Mouse (Mus musculus) lung, postnatal 0 days (tissue): ENCODE results near the gene Fam169b. TPM values are rescaled to one million over a fixed set of nuclear protein-coding genes. Genes with fewer than 3 reads are reported as not detected.

ENCODE experiments used
- ATAC-seq: fragments of 200-750 bp; cut with Nextera tagmentation; 2 replicates; pipeline ENCODE4 v1.8.0; 2017; ENCODE audit warnings: moderate library complexity
- DNase-seq: peaks from one replicate; pipeline ENCODE4 v3.0.0-alpha.2; 2016; ENCODE audit warnings: low spot score
- H3K27ac ChIP-seq: fragments of 300-500 bp; sonication (generic); 2 replicates; pipeline ENCODE4 v1.5.1; 2014; ENCODE audit warnings: antibody characterized with exemption, mild to moderate bottlenecking, low read length, mixed read lengths
- H3K27me3 ChIP-seq: fragments of 300-500 bp; sonication (generic); replicated peaks from 2 replicates; pipeline ENCODE4 v1.6.1; 2014; ENCODE audit warnings: low read length, mixed read lengths; ENCODE audit not compliant: insufficient read depth
- H3K36me3 ChIP-seq: fragments of 300-500 bp; sonication (generic); 2 replicates; pipeline ENCODE4 v1.6.1; 2014; ENCODE audit warnings: low read length, mixed read lengths; ENCODE audit not compliant: insufficient read depth
- H3K4me1 ChIP-seq: fragments of 300-500 bp; sonication (generic); 2 replicates; pipeline ENCODE4 v1.6.1; 2014; ENCODE audit warnings: antibody characterized with exemption, low read depth, low read length, mixed read lengths; ENCODE audit not compliant: insufficient read depth
- H3K4me2 ChIP-seq: fragments of 300-500 bp; sonication (generic); replicated peaks from 2 replicates; pipeline ENCODE4 v1.6.1; 2014; ENCODE audit warnings: low read depth, mild to moderate bottlenecking, low read length, moderate library complexity, mixed read lengths
- H3K4me3 ChIP-seq: fragments of 300-500 bp; sonication (generic); 2 replicates; pipeline ENCODE4 v1.5.1; 2014; ENCODE audit warnings: low read depth, low read length
- H3K9ac ChIP-seq: fragments of 300-500 bp; sonication (generic); replicated peaks from 2 replicates; pipeline ENCODE4 v1.6.1; 2014; ENCODE audit warnings: low read depth, mild to moderate bottlenecking
- H3K9me3 ChIP-seq: fragments of 300-500 bp; sonication (generic); 2 replicates; pipeline ENCODE4 v1.6.1; 2016; ENCODE audit warnings: low read length, mixed read lengths
- CTCF ChIP-seq: IDR thresholded peaks from 2 replicates; pipeline ENCODE4 v1.5.1; 2016; ENCODE audit warnings: antibody characterized with exemption, mild to moderate bottlenecking
- EP300 ChIP-seq: IDR thresholded peaks from 2 replicates; pipeline ENCODE4 v1.6.1; 2016; ENCODE audit warnings: antibody characterized with exemption, mild to moderate bottlenecking, control low read depth
- WGBS: fragments of 180-500 bp; shearing (Covaris S2); extraction: QIAGEN DNeasy Blood & Tissue Kit; methylation state at CpG from one replicate; pipeline ENCODE4 v1.1.7; 2014; 5-methylcytosine and 5-hydroxymethylcytosine counted together
- polyA plus RNA-seq: library from polyadenylated mRNA; unstranded; fragments of >200 nt; fragmentation: Nextera tagmentation; extraction: Ambion mirVana; gene quantifications from 2 replicates; pipeline ENCODE4 v1.2.1, GENCODE M21; 2015

Gene Fam169b
- polyA plus RNA-seq, 1 experiment from 2014 or later, result 0.37 TPM

GRCm38 (mm10) chr7:68296487-68296886 is 22.8 kb downstream of the Fam169b start:
- no peaks in the 10 kb centered on the region for H3K27me3 ChIP-seq
- WGBS, result 89% methylated on average over 5 of the region's 5 CpGs
- no peaks in the 10 kb centered on the region for H3K36me3 ChIP-seq
- H3K9me3 ChIP-seq, result no peaks in the 10 kb centered on the region
- H3K9ac ChIP-seq, result no peak overlapping the region
- ATAC-seq (no peak), DNase-seq (no peak)
- H3K4me1 ChIP-seq, result no peaks in the 10 kb centered on the region
- H3K4me3 ChIP-seq, result no peak overlapping the region
- no peak overlapping the region for H3K27ac ChIP-seq
- no peak for TF ChIP-seq CTCF
- TF ChIP-seq EP300, result no peak
- H3K4me2 ChIP-seq, result no peak overlapping the region

GRCm38 (mm10) chr7:68298381-68299076 is 24.9 kb downstream of the Fam169b start:
- no peak for TF ChIP-seq EP300
- no peak for TF ChIP-seq CTCF
- H3K9ac ChIP-seq, result no peak overlapping the region
- no peak overlapping the region for H3K27ac ChIP-seq

GRCm38 (mm10) chr7:68301160-68301559 is 27.5 kb downstream of the Fam169b start:
- no peak for TF ChIP-seq EP300
- no peak for TF ChIP-seq CTCF
- 70% methylated on average over 7 of the region's 7 CpGs for WGBS
- ATAC-seq (no peak), DNase-seq (no peak)
- Histone ChIP-seq H3K27ac (no peak overlapping the region), H3K9me3 (no peaks in the 10 kb centered on the region), H3K4me1 (no peaks in the 10 kb centered on the region), H3K4me2 (no peak overlapping the region), H3K36me3 (no peaks in the 10 kb centered on the region), H3K9ac (no peak overlapping the region), H3K27me3 (no peaks in the 10 kb centered on the region), H3K4me3 (no peak overlapping the region)

More at GRCm38 (mm10) chr7:68298381-68299076, 24.9 kb downstream of the Fam169b start:
- Histone ChIP-seq H3K27me3 (no peaks in the 10 kb centered on the region), H3K9me3 (no peaks in the 10 kb centered on the region), H3K4me2 (no peak overlapping the region), H3K4me1 (no peaks in the 10 kb centered on the region), H3K36me3 (no peaks in the 10 kb centered on the region), H3K4me3 (no peak overlapping the region)
- ATAC-seq (no peak), DNase-seq (no peak)
- whole genome bisulfite sequencing, result 78% methylated on average over 13 of the region's 13 CpGs

- 17% methylated on average over 18 of the region's 18 CpGs for WGBS
- peak overlapping the region; percentile 54 for H3K4me2 ChIP-seq
- no peaks in the 10 kb centered on the region for H3K9me3 ChIP-seq
- H3K9ac ChIP-seq, result no peak overlapping the region
- DNase-seq, result peak; percentile 90
- no peak overlapping the region for H3K27ac ChIP-seq
- peak overlapping the region; percentile 39 for H3K4me3 ChIP-seq
- no peaks in the 10 kb centered on the region for H3K4me1 ChIP-seq
- peak; percentile 85 for ATAC-seq
- no peaks in the 10 kb centered on the region for H3K36me3 ChIP-seq
- no peaks in the 10 kb centered on the region for H3K27me3 ChIP-seq
- no peak for TF ChIP-seq EP300
- peak; percentile 95 for TF ChIP-seq CTCF
Measured at GRCm38 (mm10) chr7:68302586-68303433, 29.2 kb downstream of the Fam169b start.

- Histone ChIP-seq H3K36me3 (no peaks in the 10 kb centered on the region), H3K27me3 (no peaks in the 10 kb centered on the region), H3K4me3 (no peak overlapping the region), H3K4me2 (no peak overlapping the region), H3K27ac (no peak overlapping the region), H3K4me1 (no peaks in the 10 kb centered on the region), H3K9ac (no peak overlapping the region), H3K9me3 (no peaks in the 10 kb centered on the region)
- DNase-seq, result no peak
- TF ChIP-seq CTCF, result no peak
- TF ChIP-seq EP300, result no peak
- 44% methylated on average over 6 of the region's 6 CpGs for WGBS
- ATAC-seq, result no peak
Measured at GRCm38 (mm10) chr7:68303685-68304084, 30.0 kb downstream of the Fam169b start.

- Histone ChIP-seq H3K4me2 (no peak overlapping the region), H3K27me3 (no peaks in the 10 kb centered on the region), H3K4me3 (no peak overlapping the region), H3K27ac (no peak overlapping the region), H3K9me3 (no peaks in the 10 kb centered on the region), H3K36me3 (no peaks in the 10 kb centered on the region), H3K9ac (no peak overlapping the region), H3K4me1 (no peaks in the 10 kb centered on the region)
- WGBS, result 60% methylated on average over 11 of the region's 11 CpGs
- ATAC-seq (no peak; the same call in 1 of the 2 replicates), DNase-seq (no peak)
- TF ChIP-seq CTCF, result no peak
- no peak for TF ChIP-seq EP300
Measured at GRCm38 (mm10) chr7:68305781-68306575, 32.3 kb downstream of the Fam169b start.
